Mouse (Mus musculus) thymus, postnatal 14 days (tissue): Measurements from ENCODE around the gene Cntfr.

Experiments
- DNase-seq: peaks from one replicate; pipeline ENCODE4 v3.0.0; 2021

Cntfr gene

GRCm38 (mm10) chr4:41609681-41610593, 87.0 kb downstream of the Cntfr start:
- peak; percentile 56 for DNase-seq
